Mouse (Mus musculus) embryonic facial prominence, embryonic 10.5 days (tissue): ENCODE data around the gene Btbd3. TPM values are rescaled to one million over a fixed set of nuclear protein-coding genes. Genes with fewer than 3 reads are reported as not detected.

Experiments used
- DNase-seq: peaks from one replicate; pipeline ENCODE4 v3.0.0-alpha.2; 2017; ENCODE audit warnings: low spot score
- H3K27ac ChIP-seq: fragments of 300-500 bp; sonication (generic); replicated peaks from 2 replicates; pipeline ENCODE4 v1.5.1; 2016; ENCODE audit warnings: mild to moderate bottlenecking
- H3K27me3 ChIP-seq: fragments of 300-500 bp; sonication (generic); replicated peaks from 2 replicates; pipeline ENCODE4 v1.6.1; 2016; ENCODE audit warnings: low read depth, mild to moderate bottlenecking; ENCODE audit not compliant: poor library complexity, severe bottlenecking
- H3K36me3 ChIP-seq: fragments of 300-500 bp; sonication (generic); replicated peaks from 2 replicates; pipeline ENCODE4 v1.6.1; 2016; ENCODE audit warnings: mild to moderate bottlenecking, moderate library complexity
- H3K4me1 ChIP-seq: fragments of 300-500 bp; sonication (generic); 2 replicates; pipeline ENCODE4 v1.6.1; 2016
- H3K4me3 ChIP-seq: fragments of 300-500 bp; sonication (generic); 2 replicates; pipeline ENCODE4 v1.5.1; 2016; ENCODE audit warnings: mild to moderate bottlenecking, moderate library complexity
- H3K9me3 ChIP-seq: fragments of 300-500 bp; sonication (generic); 2 replicates; pipeline ENCODE4 v1.6.1; 2016; ENCODE audit warnings: mild to moderate bottlenecking
- WGBS: fragments of 180-500 bp; shearing (Covaris S2); methylation state at CpG from one replicate; pipeline ENCODE4 v1.1.7; 2016; 5-methylcytosine and 5-hydroxymethylcytosine counted together
- polyA plus RNA-seq: library from polyadenylated mRNA; unstranded; fragments of >200 nt; fragmentation: Nextera tagmentation; extraction: Ambion mirVana; gene quantifications from 2 replicates; pipeline ENCODE4 v1.2.1, GENCODE M21; 2016

Btbd3 gene
- polyA plus RNA-seq, 1 experiment from 2014 or later = 18.6 TPM

- H3K4me3 ChIP-seq = no peak overlapping the region
- DNase-seq = no peak
- 72% methylated on average over 1 of the region's 1 CpGs for WGBS
Measured at GRCm38 (mm10) chr2:138590307-138590706, 333.9 kb downstream of the Btbd3 start.

GRCm38 (mm10) chr2:138612361-138612760, 356.0 kb downstream of the Btbd3 start:
- Histone ChIP-seq H3K9me3 (no peaks in the 10 kb centered on the region), H3K36me3 (no peaks in the 10 kb centered on the region), H3K27ac (no peak overlapping the region), H3K4me3 (no peak overlapping the region), H3K27me3 (no peaks in the 10 kb centered on the region), H3K4me1 (no peaks in the 10 kb centered on the region)
- no peak for DNase-seq

More at GRCm38 (mm10) chr2:138590307-138590706, 333.9 kb downstream of the Btbd3 start:
- H3K4me1 ChIP-seq = no peaks in the 10 kb centered on the region
- no peaks in the 10 kb centered on the region for H3K9me3 ChIP-seq
- H3K36me3 ChIP-seq = no peaks in the 10 kb centered on the region
- H3K27ac ChIP-seq = no peak overlapping the region
- no peaks in the 10 kb centered on the region for H3K27me3 ChIP-seq

DNA sequence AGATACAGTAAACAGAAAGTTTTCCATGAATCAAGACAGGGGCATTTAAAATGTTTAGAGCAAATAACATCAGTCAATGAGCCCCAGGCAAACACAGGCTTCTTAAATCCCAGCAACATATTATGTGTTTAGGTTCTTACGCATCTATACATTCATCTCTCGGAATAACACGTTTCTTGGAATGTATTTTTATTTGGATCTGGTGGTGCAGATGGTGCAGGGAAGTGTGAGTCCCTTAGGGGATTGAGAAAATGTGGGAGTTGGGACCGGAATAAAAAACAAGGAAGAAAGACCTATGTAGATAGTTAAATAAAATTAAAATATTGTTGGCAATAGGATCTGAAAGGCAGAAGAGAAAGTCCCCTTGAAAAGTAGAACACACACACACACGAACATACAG, 361.1 kb downstream of the Btbd3 start:
- 0 out of 2 replicates have a peak, but pooled peaks cover 4% of the 10 kb centered on the region for H3K4me1 ChIP-seq
- DNase-seq = no peak
- H3K27me3 ChIP-seq = no peaks in the 10 kb centered on the region
- WGBS = 92% methylated on average over 5 of the region's 5 CpGs
- H3K9me3 ChIP-seq = no peaks in the 10 kb centered on the region
- H3K27ac ChIP-seq = no peak overlapping the region
- no peak overlapping the region for H3K4me3 ChIP-seq
- no peaks in the 10 kb centered on the region for H3K36me3 ChIP-seq
